Mouse (Mus musculus): Measurements from ENCODE around the gene Zbtb2. TPM values are rescaled to one million over a fixed set of nuclear protein-coding genes. Genes with fewer than 3 reads are reported as not detected.

Gene Zbtb2
- polyA plus RNA-seq, 1 experiment from 2014 or later: 20.3 TPM

Other genes starting within 250 kb of the Zbtb2 start
- gene Akap12, start 121.7 kb downstream of the Zbtb2 start, polyA plus RNA-seq (2014; fragmentation: Nextera tagmentation; extraction: Ambion mirVana): 24.4 and 27.9 TPM in 2 replicates
- gene Rmnd1, start 44.3 kb upstream of the Zbtb2 start, polyA plus RNA-seq (2014; fragmentation: Nextera tagmentation; extraction: Ambion mirVana): 52.7 and 53.0 TPM in 2 replicates
- gene Armt1, start 44.4 kb upstream of the Zbtb2 start, polyA plus RNA-seq (2014; fragmentation: Nextera tagmentation; extraction: Ambion mirVana): 25.5 and 29.3 TPM in 2 replicates
- gene Ccdc170, start 94.4 kb upstream of the Zbtb2 start, polyA plus RNA-seq (2014; fragmentation: Nextera tagmentation; extraction: Ambion mirVana): 0.06 and 0.15 TPM in 2 replicates
- gene Esr1, start 223.5 kb upstream of the Zbtb2 start, polyA plus RNA-seq (2014; fragmentation: Nextera tagmentation; extraction: Ambion mirVana): 0.10 TPM in 1 of 2 replicates, not detected in the other

Measured in embryonic facial prominence, embryonic 11.5 days (tissue).